Mouse (Mus musculus) CH12.LX (cell line): ENCODE measurements at regions not wholly inside any gene's neighbourhood (a gene's known extent, or its start where the extent isn't known, plus 50 kb on each side); places are given as distances from the start of the nearest gene placed in this dataset.

Experiments used
- DNase-seq: peaks from one replicate; pipeline ENCODE4 v3.0.0-alpha.2; 2013; ENCODE audit errors: extremely low read depth
- H3K27ac ChIP-seq: 2 replicates; pipeline ENCODE4 v1.5.1; 2012; ENCODE audit warnings: low read depth, mild to moderate bottlenecking, control low read depth, moderate library complexity; ENCODE audit not compliant: insufficient read depth
- H3K27me3 ChIP-seq: replicated peaks from 2 replicates; pipeline ENCODE3; 2012; ENCODE audit warnings: inconsistent platforms
- H3K36me3 ChIP-seq, 2 experiments: replicated peaks in 1 of 2; 2 replicates each; pipeline versions ENCODE3 to v1.6.1; 2012; ENCODE audit warnings: inconsistent platforms in 1 of 2, low read length in 1 of 2, mild to moderate bottlenecking in 1 of 2, mixed read lengths in 1 of 2, moderate library complexity in 1 of 2; ENCODE audit not compliant: control insufficient read depth in 1 of 2, insufficient read depth in 1 of 2
- H3K4me1 ChIP-seq, 2 experiments: 2 replicates each; pipeline ENCODE4 v1.6.1; 2012; ENCODE audit warnings: inconsistent platforms in 1 of 2, moderate library complexity in 1 of 2; ENCODE audit not compliant: insufficient read depth in 2 of 2, control insufficient read depth in 1 of 2
- H3K4me2 ChIP-seq: 2 replicates; pipeline ENCODE4 v1.6.1; 2012; ENCODE audit warnings: low read depth, mild to moderate bottlenecking, control low read depth; ENCODE audit not compliant: poor library complexity, insufficient read depth, severe bottlenecking
- H3K4me3 ChIP-seq, 3 experiments: fragments of 150-350 bp in 1 of 3; sonication (generic) in 1 of 3; replicated peaks in 1 of 3; 2 replicates each; pipeline versions ENCODE3 to v1.5.1; 2011 to 2012; ENCODE audit warnings: low read depth in 2 of 3, low read length in 2 of 3, mild to moderate bottlenecking in 2 of 3, moderate library complexity in 2 of 3, control low read depth in 1 of 3, improper control_type of control experiment in 1 of 3, inconsistent platforms in 1 of 3, mixed read lengths in 1 of 3; ENCODE audit not compliant: poor library complexity in 1 of 3
- H3K79me2 ChIP-seq: replicated peaks from 2 replicates; pipeline ENCODE4 v1.6.1; 2012; ENCODE audit warnings: mild to moderate bottlenecking, moderate library complexity; ENCODE audit not compliant: control insufficient read depth, poor library complexity, insufficient read depth, severe bottlenecking; ENCODE audit errors: extremely low read depth
- H3K9ac ChIP-seq: 2 replicates; pipeline ENCODE4 v1.6.1; 2012; ENCODE audit warnings: low read depth, mild to moderate bottlenecking, control low read depth, moderate library complexity; ENCODE audit not compliant: insufficient read depth
- H3K9me3 ChIP-seq: replicated peaks from 2 replicates; pipeline ENCODE3; 2012; ENCODE audit warnings: low read length, inconsistent platforms, mixed read lengths
- BHLHE40 ChIP-seq: IDR thresholded peaks from 2 replicates; pipeline ENCODE4 v1.6.1; 2011; ENCODE audit warnings: mild to moderate bottlenecking, low read depth, low read length, improper control_type of control experiment
- CHD1 ChIP-seq: IDR thresholded peaks from 2 replicates; pipeline ENCODE4 v1.6.1; 2012; ENCODE audit warnings: low read depth, low read length, improper control_type of control experiment, inconsistent platforms
- CHD2 ChIP-seq: IDR thresholded peaks from 2 replicates; pipeline ENCODE4 v1.6.1; 2011; ENCODE audit warnings: low read length, improper control_type of control experiment
- CTCF ChIP-seq, 2 experiments: IDR thresholded peaks in 1 of 2; conservative IDR thresholded peaks in 1 of 2; 2 replicates each; pipeline ENCODE4 v1.5.1; 2011 to 2012; ENCODE audit warnings: low read depth in 2 of 2, low read length in 2 of 2, improper control_type of control experiment in 1 of 2, inconsistent platforms in 1 of 2, mild to moderate bottlenecking in 1 of 2, moderate library complexity in 1 of 2
- E2F4 ChIP-seq: IDR thresholded peaks from 2 replicates; pipeline ENCODE4 v1.6.1; 2011; ENCODE audit warnings: low read depth, low read length, improper control_type of control experiment; ENCODE audit not compliant: insufficient replicate concordance
- GABPA ChIP-seq: IDR thresholded peaks from 2 replicates; pipeline ENCODE4 v1.6.1; 2012; ENCODE audit warnings: low read depth, low read length, improper control_type of control experiment, inconsistent platforms; ENCODE audit not compliant: insufficient replicate concordance
- HCFC1 ChIP-seq: IDR thresholded peaks from 2 replicates; pipeline ENCODE4 v1.6.1; 2012; ENCODE audit warnings: low read depth, mild to moderate bottlenecking, inconsistent platforms, low read length, improper control_type of control experiment
- IRF4 ChIP-seq: IDR thresholded peaks from 2 replicates; pipeline ENCODE4 v1.6.1; 2014; ENCODE audit warnings: low read depth, mild to moderate bottlenecking, inconsistent platforms, low read length, improper control_type of control experiment
- KAT2A ChIP-seq: IDR thresholded peaks from 2 replicates; pipeline ENCODE4 v1.6.1; 2012; ENCODE audit warnings: low read length, improper control_type of control experiment, inconsistent platforms; ENCODE audit not compliant: insufficient replicate concordance
- MAX ChIP-seq: IDR thresholded peaks from 2 replicates; pipeline ENCODE4 v1.6.1; 2011; ENCODE audit warnings: low read length, improper control_type of control experiment
- NELFE ChIP-seq: IDR thresholded peaks from 2 replicates; pipeline ENCODE4 v1.6.1; 2011; ENCODE audit warnings: low read depth, low read length, improper control_type of control experiment
- POLR2A ChIP-seq: IDR thresholded peaks from 2 replicates; pipeline ENCODE4 v1.6.1; 2011; ENCODE audit warnings: low read depth, mild to moderate bottlenecking, improper control_type of control experiment, low read length
- POLR2AphosphoS2 ChIP-seq: IDR thresholded peaks from 2 replicates; pipeline ENCODE4 v1.6.1; 2011; ENCODE audit warnings: low read depth, low read length, improper control_type of control experiment
- RAD21 ChIP-seq: IDR thresholded peaks from 2 replicates; pipeline ENCODE4 v1.6.1; 2011; ENCODE audit warnings: low read depth, mild to moderate bottlenecking, low read length, improper control_type of control experiment, moderate library complexity
- SIN3A ChIP-seq: IDR thresholded peaks from 2 replicates; pipeline ENCODE4 v1.6.1; 2012; ENCODE audit warnings: low read length, improper control_type of control experiment, inconsistent platforms
- SMC3 ChIP-seq: IDR thresholded peaks from 2 replicates; pipeline ENCODE4 v1.6.1; 2011; ENCODE audit warnings: low read depth, low read length, improper control_type of control experiment
- TBP ChIP-seq: conservative IDR thresholded peaks from 2 replicates; pipeline ENCODE4 v1.6.1; 2011; ENCODE audit warnings: low read depth, low read length, improper control_type of control experiment
- TCF12 ChIP-seq: IDR thresholded peaks from 2 replicates; pipeline ENCODE4 v1.6.1; 2014; ENCODE audit warnings: low read depth, mild to moderate bottlenecking, inconsistent platforms, low read length, improper control_type of control experiment
- UBTF ChIP-seq: IDR thresholded peaks from 2 replicates; pipeline ENCODE4 v1.6.1; 2012; ENCODE audit warnings: low read depth, mild to moderate bottlenecking, inconsistent platforms, low read length, improper control_type of control experiment, moderate library complexity
- dilution Hi-C: fragments of 300-500 bp; cut with MboI; formaldehyde crosslinking; loops from 2 replicates; pipeline ENCODE4 v1.14.3; 2020; ENCODE audit warnings: low sequenced_read_pairs; ENCODE audit not compliant: extremely low pct_unique_long_range_greater_than_20kb, extremely low pct_ligation_motif_present
- in situ Hi-C: fragments of 300-500 bp; cut with MboI; formaldehyde crosslinking; loops from 3 replicates; pipeline ENCODE4 v1.14.3; 2019; ENCODE audit warnings: low sequenced_read_pairs, low pct_ligation_motif_present, low pct_unique_long_range_greater_than_20kb, mixed read lengths

GRCm38 (mm10) chr9:120848962-120849361 lies 80.1 kb upstream of the Ctnnb1 start:
- H3K9me3 ChIP-seq, result no peaks in the 10 kb centered on the region
- dilution Hi-C loops, result no loop called here

GRCm38 (mm10) chr9:120850092-120850491 lies 78.9 kb upstream of the Ctnnb1 start:
- H3K79me2 ChIP-seq, result no peaks in the 10 kb centered on the region
- no peaks in the 10 kb centered on the region for H3K36me3 ChIP-seq
- TF ChIP-seq KAT2A, result no peak
- no peak for TF ChIP-seq UBTF
- dilution Hi-C loops, result no loop called here
- no peak overlapping the region for H3K4me3 ChIP-seq
- no peak overlapping the region for H3K9ac ChIP-seq
- H3K4me2 ChIP-seq, result no peak overlapping the region
- DNase-seq, result no peak
- no peaks in the 10 kb centered on the region for H3K9me3 ChIP-seq
- in situ Hi-C loops, result no loop called here
- H3K27ac ChIP-seq, result no peak overlapping the region
- H3K27me3 ChIP-seq, result no peaks in the 10 kb centered on the region
- no peaks in the 10 kb centered on the region for H3K4me1 ChIP-seq

More at GRCm38 (mm10) chr9:120848962-120849361, 80.1 kb upstream of the Ctnnb1 start:
- Histone ChIP-seq H3K9ac (no peak overlapping the region), H3K4me2 (no peak overlapping the region), H3K4me1 (no peaks in the 10 kb centered on the region), H3K27ac (no peak overlapping the region), H3K27me3 (no peaks in the 10 kb centered on the region), H3K4me3 (no peak overlapping the region), H3K36me3 (no peaks in the 10 kb centered on the region), H3K79me2 (no peaks in the 10 kb centered on the region)
- in situ Hi-C loops, result no loop called here
- TF ChIP-seq GABPA, result no peak
- no peak for TF ChIP-seq SMC3
- no peak for TF ChIP-seq RAD21
- TF ChIP-seq IRF4, result no peak
- TF ChIP-seq E2F4, result no peak
- TF ChIP-seq NELFE, result no peak
- TF ChIP-seq TBP, result no peak
- no peak for TF ChIP-seq CHD1
- no peak for TF ChIP-seq BHLHE40
- no peak for TF ChIP-seq POLR2A
- TF ChIP-seq CHD2, result no peak
- TF ChIP-seq CTCF (conservative IDR thresholded peaks at IDR 0.05 in 1 of 2, IDR thresholded peaks at IDR 0.05 in 1 of 2; ENCODE audit: low read depth in 2 of 2, low read length in 2 of 2), result no peak
- no peak for TF ChIP-seq MAX
- TF ChIP-seq POLR2AphosphoS2, result no peak
- TF ChIP-seq TCF12, result no peak
- TF ChIP-seq HCFC1, result no peak
- no peak for TF ChIP-seq SIN3A
- DNase-seq, result no peak
